Mouse (Mus musculus): ENCODE data around the gene Bcar1.

The Bcar1 gene

DNA sequence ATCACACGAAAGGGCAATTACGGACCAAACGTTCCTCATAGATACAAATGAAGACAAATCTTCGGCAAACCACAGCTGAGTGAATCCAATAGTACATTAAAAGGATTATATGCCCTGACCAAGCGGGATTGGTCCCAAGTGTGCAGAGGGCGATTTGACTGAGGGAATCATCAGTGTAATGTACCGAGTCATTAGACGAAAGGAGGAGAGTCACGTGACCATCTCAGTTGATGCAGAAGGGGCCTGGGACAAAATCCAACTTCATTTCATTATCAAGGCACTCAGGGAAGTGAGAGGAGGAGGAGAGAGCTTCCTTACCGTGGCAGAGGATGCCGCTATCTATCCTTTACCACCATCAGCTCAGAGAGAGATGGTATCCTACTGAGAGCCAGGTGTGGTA lies 62.5 kb downstream of the Bcar1 start:
- no peak for DNase-seq (ENCODE audit: low spot score)

- DNase-seq (ENCODE audit: low spot score), result no peak
These were observed 63.1 kb downstream of the Bcar1 start for GRCm38 (mm10) chr8:111680423-111681028.

- no peak for DNase-seq (ENCODE audit: low spot score)
These were observed 64.8 kb downstream of the Bcar1 start for GRCm38 (mm10) chr8:111678848-111679247.

DNA sequence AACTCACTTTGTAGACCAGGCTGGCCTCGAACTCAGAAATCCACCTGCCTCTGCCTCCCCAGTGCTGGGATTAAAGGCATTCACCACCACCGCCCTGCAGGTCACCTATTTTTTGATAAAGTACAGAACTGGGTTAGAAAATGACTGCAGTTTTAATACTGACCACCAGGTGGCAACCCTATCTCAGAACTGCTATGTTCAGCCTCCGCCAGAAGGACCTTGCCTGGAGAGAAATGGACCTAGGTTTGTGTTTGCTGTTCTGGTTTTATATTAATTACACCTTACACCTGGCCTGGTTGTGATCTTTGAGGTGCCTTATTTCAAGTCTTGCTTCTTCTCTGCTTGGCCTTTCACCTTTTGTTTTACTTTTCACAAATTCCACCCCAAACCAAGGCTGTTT lies 65.5 kb downstream of the Bcar1 start:
- peak; percentile 84 for DNase-seq (ENCODE audit: low spot score)

DNA sequence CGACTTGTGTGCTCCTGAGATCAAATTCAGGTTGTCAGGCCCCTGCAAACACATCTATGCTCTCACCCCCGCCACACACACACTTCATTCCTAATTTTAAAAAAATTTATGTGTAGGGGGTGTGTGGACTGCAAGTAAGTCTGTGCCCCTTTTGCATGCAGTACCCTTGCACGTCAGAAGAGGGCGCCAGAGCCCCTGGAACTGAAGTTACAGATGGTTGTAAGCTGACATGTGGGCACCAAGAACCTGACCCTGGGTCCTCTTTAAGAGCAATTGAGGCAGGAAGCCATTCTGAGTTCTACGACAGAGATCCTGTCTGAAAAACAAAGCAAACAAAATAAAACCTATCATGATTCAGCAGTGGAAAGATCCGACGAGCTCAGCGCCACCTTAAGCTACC lies 67.4 kb downstream of the Bcar1 start:
- no peak for DNase-seq (ENCODE audit: low spot score)

GRCm38 (mm10) chr8:111666751-111667150 lies 76.9 kb downstream of the Bcar1 start:
- peak; percentile 48 for DNase-seq (ENCODE audit: low spot score)

DNA sequence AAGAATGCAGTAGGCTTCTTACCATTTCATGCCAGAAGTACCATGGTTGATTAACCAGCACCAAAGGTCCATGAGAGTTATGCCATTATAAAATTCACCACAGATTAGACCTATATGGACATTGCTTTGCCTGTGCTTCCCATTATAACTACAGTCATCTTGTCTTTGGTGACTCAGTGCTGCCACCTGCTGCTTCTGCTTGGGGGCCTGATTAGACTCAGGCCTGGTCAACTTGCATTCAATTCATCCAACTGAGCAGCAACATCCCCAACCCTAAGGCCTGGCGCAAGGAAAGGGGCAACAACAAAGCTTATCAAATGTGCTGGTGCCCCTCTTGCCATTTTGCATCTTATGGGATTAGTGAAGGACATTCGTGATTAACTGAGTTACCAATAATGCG lies 81.1 kb downstream of the Bcar1 start:
- DNase-seq (ENCODE audit: low spot score), result peak; percentile 84
